Mouse (Mus musculus) A20 (cell line): Measurements from ENCODE around the gene Spats2.
A peak's percentile ranks its signal among the peaks of the same experiment; 100 is the strongest.

Experiments
- DNase-seq: peaks from one replicate; pipeline ENCODE4 v3.0.0-alpha.2; 2011; ENCODE audit warnings: low read depth, low spot score

Spats2 gene

GRCm38 (mm10) chr15:99097840-99098492 is 27.8 kb upstream of the Spats2 start:
- DNase-seq = no peak

GRCm38 (mm10) chr15:99098493-99098861 is 27.2 kb upstream of the Spats2 start:
- no peak for DNase-seq

- DNase-seq = peak; percentile 77
These were observed 26.6 kb upstream of the Spats2 start for GRCm38 (mm10) chr15:99099139-99099556.

GRCm38 (mm10) chr15:99099984-99100383 is 25.7 kb upstream of the Spats2 start:
- peak; percentile 18 for DNase-seq

- no peak for DNase-seq
These were observed 20.5 kb upstream of the Spats2 start for GRCm38 (mm10) chr15:99105238-99105637.

GRCm38 (mm10) chr15:99107866-99108265 is 17.9 kb upstream of the Spats2 start:
- DNase-seq = no peak

GRCm38 (mm10) chr15:99111139-99111538 is 14.6 kb upstream of the Spats2 start:
- peak; percentile 40 for DNase-seq

- no peak for DNase-seq
These were observed 13.9 kb upstream of the Spats2 start for GRCm38 (mm10) chr15:99111809-99112208.

- DNase-seq = no peak
These were observed 12.8 kb upstream of the Spats2 start for GRCm38 (mm10) chr15:99112843-99113395.

GRCm38 (mm10) chr15:99113396-99113975 is 12.2 kb upstream of the Spats2 start:
- peak; percentile 85 for DNase-seq

- no peak for DNase-seq
These were observed 11.2 kb upstream of the Spats2 start for GRCm38 (mm10) chr15:99114312-99115064.

GRCm38 (mm10) chr15:99115065-99115423 is 10.7 kb upstream of the Spats2 start:
- DNase-seq = no peak

GRCm38 (mm10) chr15:99116539-99116938 is 9.2 kb upstream of the Spats2 start:
- no peak for DNase-seq

- DNase-seq = no peak
These were observed 4.9 kb upstream of the Spats2 start for GRCm38 (mm10) chr15:99120814-99121213.

- peak; percentile 22 for DNase-seq
These were observed 3.1 kb upstream of the Spats2 start for GRCm38 (mm10) chr15:99122642-99123041.

- DNase-seq = peak; percentile 84
These were observed 532 bp downstream of the Spats2 start for GRCm38 (mm10) chr15:99126081-99126815.

GRCm38 (mm10) chr15:99126816-99127365 is 1.2 kb downstream of the Spats2 start:
- DNase-seq = peak; percentile 47

GRCm38 (mm10) chr15:99127851-99128522 is 2.3 kb downstream of the Spats2 start:
- DNase-seq = no peak

- DNase-seq = no peak
These were observed 3.7 kb downstream of the Spats2 start for GRCm38 (mm10) chr15:99129441-99129840.

GRCm38 (mm10) chr15:99129956-99130910 is 4.5 kb downstream of the Spats2 start:
- no peak for DNase-seq
